18 mouse cellular contexts compared by ENCODE assay signal in genomic region chr10:60920621-60921020, GRCm38 (mm10).
"Had no signal": no experiment of that assay in that cellular context is flagged by ENCODE, and none has a peak within 500 bp of the region (broad histone marks: within the 10 kb centered on the region; RNA-seq: fewer than 3 reads in every experiment).

No protein-coding gene starts in this region.

- H3K9me3 ChIP-seq: midbrain, embryonic 10.5 days; midbrain, embryonic 13.5 days; midbrain, embryonic 15.5 days; neural tube, embryonic 13.5 days; neural tube, embryonic 15.5 days had no signal

- H3K27ac ChIP-seq: midbrain, embryonic 10.5 days; midbrain, embryonic 13.5 days; midbrain, embryonic 15.5 days; neural tube, embryonic 13.5 days; neural tube, embryonic 15.5 days had no signal

- DNase-seq: lung, adult 18-20 months; lung, embryonic 14.5 days; lung, postnatal 10 days; lung, postnatal 4 days; retina, postnatal 1 day; right cerebral cortex, adult 18-20 months; right cerebral cortex, postnatal 25 days; right cerebral cortex, postnatal 4 days; spleen, adult 18-20 months; thymus, adult 18-20 months; thymus, postnatal 14 days; thymus, postnatal 36 days had no signal

- ATAC-seq: midbrain, embryonic 13.5 days; midbrain, embryonic 15.5 days had no signal

- H3K4me3 ChIP-seq: midbrain, embryonic 10.5 days; midbrain, embryonic 13.5 days; midbrain, embryonic 15.5 days; myocyte; neural tube, embryonic 13.5 days; neural tube, embryonic 15.5 days had no signal

- H3K4me2 ChIP-seq: lung, embryonic 14.5 days; midbrain, embryonic 13.5 days; midbrain, embryonic 15.5 days; neural tube, embryonic 13.5 days; neural tube, embryonic 15.5 days had no signal

- H3K36me3 ChIP-seq: midbrain, embryonic 10.5 days; midbrain, embryonic 13.5 days; midbrain, embryonic 15.5 days; neural tube, embryonic 13.5 days; neural tube, embryonic 15.5 days had no signal

- H3K27me3 ChIP-seq: midbrain, embryonic 15.5 days; neural tube, embryonic 13.5 days; neural tube, embryonic 15.5 days had no signal

- H3K9ac ChIP-seq: lung, embryonic 14.5 days; midbrain, embryonic 13.5 days; midbrain, embryonic 15.5 days; neural tube, embryonic 13.5 days; neural tube, embryonic 15.5 days had no signal
